Mouse (Mus musculus) G1E (cell line): ENCODE measurements around the gene Cry2. TPM values are rescaled to one million over a fixed set of nuclear protein-coding genes. Genes with fewer than 3 reads are reported as not detected.

Source experiments
- ATAC-seq: 2 replicates; pipeline ENCODE4 v1.8.0; 2016; ENCODE audit warnings: mild to moderate bottlenecking; ENCODE audit not compliant: insufficient number of reproducible peaks, poor library complexity, low FRiP score, severe bottlenecking; ENCODE audit errors: extremely low read depth
- DNase-seq: peaks from one replicate; pipeline ENCODE4 v3.0.0; 2012; ENCODE audit warnings: low spot score
- H3K27me3 ChIP-seq: 2 replicates; pipeline ENCODE4 v1.6.1; 2012; ENCODE audit warnings: mild to moderate bottlenecking, low read length, inconsistent platforms; ENCODE audit not compliant: insufficient read depth
- H3K36me3 ChIP-seq: replicated peaks from 2 replicates; pipeline ENCODE3; 2012; ENCODE audit warnings: mild to moderate bottlenecking, inconsistent platforms
- H3K4me1 ChIP-seq: 2 replicates; pipeline ENCODE4 v1.6.1; 2012; ENCODE audit warnings: low read depth, low read length, inconsistent platforms, mixed read lengths; ENCODE audit not compliant: insufficient read depth
- H3K4me3 ChIP-seq: 2 replicates; pipeline ENCODE4 v1.5.1; 2012; ENCODE audit warnings: low read depth, mild to moderate bottlenecking, inconsistent platforms, low read length, moderate library complexity, mixed read lengths
- H3K9me3 ChIP-seq: replicated peaks from 2 replicates; pipeline ENCODE4 v1.6.1; 2012; ENCODE audit warnings: inconsistent platforms
- CTCF ChIP-seq: IDR thresholded peaks from 2 replicates; pipeline ENCODE4 v1.5.1; 2012; ENCODE audit warnings: low read depth, low read length, inconsistent platforms, mixed read lengths
- GATA1 ChIP-seq: IDR thresholded peaks from 2 replicates; pipeline ENCODE4 v1.6.1; 2012; ENCODE audit warnings: borderline replicate concordance, low read length, inconsistent platforms, mixed read lengths
- GATA2 ChIP-seq: IDR thresholded peaks from 2 replicates; pipeline ENCODE4 v1.6.1; 2012; ENCODE audit warnings: low read depth, low read length, inconsistent platforms, borderline replicate concordance
- POLR2AphosphoS5 ChIP-seq: IDR thresholded peaks from 2 replicates; pipeline ENCODE4 v1.6.1; 2012; ENCODE audit warnings: low read depth, low read length, inconsistent platforms; ENCODE audit not compliant: insufficient replicate concordance
- TAL1 ChIP-seq: conservative IDR thresholded peaks from 2 replicates; pipeline ENCODE4 v1.6.1; 2012; ENCODE audit warnings: low read depth, low read length, inconsistent platforms, mixed read lengths
- polyA plus RNA-seq: library from polyadenylated mRNA; stranded (reverse); fragments of >175 nt; gene quantifications from 2 replicates; pipeline ENCODE4 v1.2.3, GENCODE M21; 2012
- total RNA-seq, 2 experiments: library from RNA; stranded (forward) in 1 of 2; stranded (reverse) in 1 of 2; fragments of 200-1000 nt in 1 of 2; fragments of >200 nt in 1 of 2; fragmentation: Nextera tagmentation in 1 of 2; gene quantifications; 2 replicates each; pipeline ENCODE4 v1.2.3; 2014 to 2017

The Cry2 gene
- total and polyA plus RNA-seq, 3 experiments: 13.3 to 30.6 (median 18.0) TPM

GRCm38 (mm10) chr2:92391703-92392317, 42.0 kb downstream of the Cry2 start:
- TF ChIP-seq TAL1: no peak
- no peak for TF ChIP-seq GATA1
- TF ChIP-seq POLR2AphosphoS5: no peak
- TF ChIP-seq CTCF: no peak
- TF ChIP-seq GATA2: no peak

GRCm38 (mm10) chr2:92391116-92391515, 42.7 kb downstream of the Cry2 start:
- H3K27me3 ChIP-seq: peaks cover 99% of the 10 kb centered on the region
- no peak for TF ChIP-seq TAL1
- TF ChIP-seq CTCF: no peak
- no peak for TF ChIP-seq POLR2AphosphoS5
- no peak for TF ChIP-seq GATA1
- no peak for TF ChIP-seq GATA2
- no peaks in the 10 kb centered on the region for H3K36me3 ChIP-seq
- H3K4me1 ChIP-seq: peaks cover 16% of the 10 kb centered on the region
- no peaks in the 10 kb centered on the region for H3K9me3 ChIP-seq
- no peak overlapping the region for H3K4me3 ChIP-seq
- ATAC-seq: no peak
- DNase-seq: no peak

More at GRCm38 (mm10) chr2:92391703-92392317, 42.0 kb downstream of the Cry2 start:
- H3K4me1 ChIP-seq: peaks cover 14% of the 10 kb centered on the region
- no peak overlapping the region for H3K4me3 ChIP-seq
- no peaks in the 10 kb centered on the region for H3K9me3 ChIP-seq
- H3K36me3 ChIP-seq: no peaks in the 10 kb centered on the region
- ATAC-seq (no peak), DNase-seq (no peak)
- H3K27me3 ChIP-seq: peaks cover 99% of the 10 kb centered on the region

GRCm38 (mm10) chr2:92390206-92390930, 43.5 kb downstream of the Cry2 start:
- Histone ChIP-seq H3K9me3 (no peaks in the 10 kb centered on the region), H3K4me1 (peaks cover 16% of the 10 kb centered on the region), H3K36me3 (no peaks in the 10 kb centered on the region), H3K4me3 (no peak overlapping the region), H3K27me3 (peaks cover 99% of the 10 kb centered on the region)
- ATAC-seq (no peak), DNase-seq (no peak)
- TF ChIP-seq TAL1 (no peak), CTCF (no peak), POLR2AphosphoS5 (no peak), GATA1 (no peak), GATA2 (no peak)

- no peaks in the 10 kb centered on the region for H3K9me3 ChIP-seq
- peaks cover 21% of the 10 kb centered on the region for H3K4me1 ChIP-seq
- no peaks in the 10 kb centered on the region for H3K36me3 ChIP-seq
- H3K4me3 ChIP-seq: no peak overlapping the region
- DNase-seq (no peak), ATAC-seq (no peak)
- no peak for TF ChIP-seq GATA1
- TF ChIP-seq GATA2: no peak
- TF ChIP-seq POLR2AphosphoS5: no peak
- TF ChIP-seq CTCF: no peak
- no peak for TF ChIP-seq TAL1
- H3K27me3 ChIP-seq: peaks cover 98% of the 10 kb centered on the region
These were observed 44.2 kb downstream of the Cry2 start for GRCm38 (mm10) chr2:92389645-92390044.

GRCm38 (mm10) chr2:92388891-92389641, 44.8 kb downstream of the Cry2 start:
- H3K9me3 ChIP-seq: no peaks in the 10 kb centered on the region
- DNase-seq (no peak), ATAC-seq (no peak)
- peaks cover 98% of the 10 kb centered on the region for H3K27me3 ChIP-seq
- TF ChIP-seq CTCF: no peak
- TF ChIP-seq POLR2AphosphoS5: no peak
- no peak for TF ChIP-seq TAL1
- no peak for TF ChIP-seq GATA2
- no peak for TF ChIP-seq GATA1
- H3K4me1 ChIP-seq: peaks cover 24% of the 10 kb centered on the region
- no peak overlapping the region for H3K4me3 ChIP-seq
- H3K36me3 ChIP-seq: no peaks in the 10 kb centered on the region

GRCm38 (mm10) chr2:92388081-92388517, 45.7 kb downstream of the Cry2 start:
- no peaks in the 10 kb centered on the region for H3K9me3 ChIP-seq
- TF ChIP-seq CTCF (no peak), GATA1 (no peak), TAL1 (no peak), GATA2 (no peak), POLR2AphosphoS5 (no peak)
- peaks cover 89% of the 10 kb centered on the region for H3K27me3 ChIP-seq
- peaks cover 22% of the 10 kb centered on the region for H3K4me1 ChIP-seq
- H3K4me3 ChIP-seq: no peak overlapping the region
- no peak for ATAC-seq
- H3K36me3 ChIP-seq: peaks cover 8% of the 10 kb centered on the region
- no peak for DNase-seq
